Mouse (Mus musculus) right cerebral cortex, postnatal 10 days (tissue): ENCODE measurements around the gene Samd4.
A peak's percentile ranks its signal among the peaks of the same experiment; 100 is the strongest.

Experiments
- DNase-seq, 2 experiments: peaks; one replicate each; pipeline ENCODE4 v3.0.0; 2021; ENCODE audit warnings: low spot score in 2 of 2

Gene Samd4

GRCm38 (mm10) chr14:46908858-46909257, 26.2 kb downstream of the Samd4 start:
- DNase-seq, result no peak

GRCm38 (mm10) chr14:46912496-46912895, 29.8 kb downstream of the Samd4 start:
- DNase-seq, result no peak

GRCm38 (mm10) chr14:46914356-46914755, 31.7 kb downstream of the Samd4 start:
- no peak for DNase-seq

- DNase-seq, result no peak
Observed at GRCm38 (mm10) chr14:46915555-46915954, 32.9 kb downstream of the Samd4 start.

GRCm38 (mm10) chr14:46916581-46916980, 33.9 kb downstream of the Samd4 start:
- DNase-seq, result no peak

- DNase-seq, result no peak
Observed at GRCm38 (mm10) chr14:46917136-46917535, 34.5 kb downstream of the Samd4 start.

- no peak for DNase-seq
Observed at GRCm38 (mm10) chr14:46917581-46917980, 34.9 kb downstream of the Samd4 start.

DNA sequence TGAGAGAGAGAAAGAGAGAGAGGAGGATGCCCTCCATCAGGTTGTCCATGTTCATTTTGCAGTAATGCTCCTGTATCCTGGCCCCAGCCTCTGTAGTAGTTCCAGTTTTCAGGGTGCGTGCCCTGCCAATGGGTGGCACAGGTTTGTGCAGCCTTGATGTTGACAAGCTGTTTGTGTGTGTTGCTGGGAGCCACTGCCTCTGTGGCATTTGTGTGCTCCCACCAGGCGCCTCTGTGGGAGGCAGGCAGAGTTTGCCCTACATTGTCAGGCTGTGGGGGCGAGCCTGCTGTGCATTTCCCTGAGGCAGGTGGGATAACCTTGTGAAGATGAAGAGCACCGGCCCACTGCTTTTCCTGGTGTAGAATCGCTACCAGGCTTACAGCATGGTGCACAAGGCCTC, 37.8 kb downstream of the Samd4 start:
- DNase-seq, result no peak

GRCm38 (mm10) chr14:46921178-46921975, 38.7 kb downstream of the Samd4 start:
- no peak for DNase-seq

DNA sequence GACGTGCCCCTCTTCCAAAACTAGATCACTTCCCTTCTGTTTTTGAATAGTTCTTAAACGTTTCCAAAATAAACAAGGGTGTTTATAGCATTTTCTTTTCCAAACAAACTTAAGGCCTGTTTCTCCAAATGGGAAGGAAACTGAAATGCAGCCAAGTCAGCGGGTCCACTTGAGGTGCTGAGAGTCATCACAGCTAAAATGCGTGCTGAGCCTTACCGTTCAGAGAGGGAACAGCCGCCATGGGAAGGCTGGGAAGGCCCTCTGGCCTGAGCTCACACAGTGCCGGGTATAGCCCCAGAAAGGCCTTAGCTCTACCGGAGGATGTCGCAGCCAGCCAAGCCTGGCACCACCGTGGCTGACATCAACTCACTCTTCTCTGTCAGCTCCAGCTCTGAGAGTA, 41.3 kb downstream of the Samd4 start:
- peak in 1 of 2 experiments; percentile 29 for DNase-seq

DNA sequence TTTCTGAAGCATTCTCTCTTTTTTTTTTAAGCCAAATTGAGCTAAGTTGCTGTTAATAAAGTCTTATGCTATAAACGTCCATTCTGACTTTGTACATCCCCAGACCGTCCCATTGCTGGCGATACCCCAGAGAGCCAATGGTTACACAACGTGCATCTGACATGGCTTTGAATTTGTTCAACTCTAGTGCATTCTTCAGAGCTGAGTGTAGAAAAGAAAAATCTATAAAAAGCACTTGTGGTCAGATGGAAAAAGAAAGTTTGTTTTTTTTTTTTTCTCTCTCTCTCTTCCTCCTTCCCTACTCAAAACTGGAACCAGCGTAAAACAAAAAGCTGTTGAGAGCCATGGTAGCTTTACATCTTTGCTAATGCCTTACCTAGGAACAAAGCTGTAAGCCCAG, 41.8 kb downstream of the Samd4 start:
- DNase-seq, result no peak

DNA sequence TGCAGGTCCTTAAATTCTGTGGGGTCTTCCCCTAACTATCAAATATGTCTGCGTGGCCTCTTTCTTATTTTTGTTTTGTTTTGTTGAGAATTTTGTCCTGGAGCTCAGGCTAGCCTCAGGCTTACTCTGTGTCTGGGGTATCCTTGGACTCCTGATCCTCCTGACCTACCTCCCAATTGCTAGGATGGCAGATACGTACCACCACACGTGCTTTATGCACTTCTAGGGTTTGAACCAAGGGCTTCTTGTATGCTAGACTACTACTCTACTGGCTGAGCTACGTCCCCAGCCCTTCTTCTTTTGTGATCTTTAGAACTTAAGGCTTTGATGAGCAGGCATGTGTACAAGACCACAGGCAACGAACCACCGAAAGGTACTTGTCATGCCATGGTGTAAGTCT, 45.9 kb downstream of the Samd4 start:
- no peak for DNase-seq

GRCm38 (mm10) chr14:46932121-46932520, 49.5 kb downstream of the Samd4 start:
- DNase-seq, result no peak

GRCm38 (mm10) chr14:46932708-46933107, 50.1 kb downstream of the Samd4 start:
- no peak for DNase-seq

DNA sequence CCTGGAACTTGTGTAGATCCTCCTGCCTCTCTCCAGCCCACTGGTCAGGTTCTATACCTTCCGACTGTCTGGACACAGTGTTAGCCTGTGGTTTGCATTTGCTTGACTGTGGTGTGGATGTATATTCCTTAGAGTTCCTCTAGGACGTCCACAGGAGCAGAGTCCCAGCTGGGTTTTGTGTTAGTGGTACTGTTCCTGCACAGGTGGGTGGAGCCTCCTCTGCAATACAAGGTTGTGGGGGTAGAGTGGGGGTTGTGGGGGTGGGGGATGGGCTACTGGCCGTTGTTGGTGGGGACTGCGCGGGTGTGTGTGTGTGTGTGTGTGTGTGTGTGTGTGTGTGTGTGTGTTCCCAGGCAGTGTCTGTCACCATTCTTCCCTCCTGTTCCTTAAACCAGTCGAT, 58.4 kb downstream of the Samd4 start:
- DNase-seq, result no peak

- peak; percentile 87 to 94 for DNase-seq
Observed at GRCm38 (mm10) chr14:46941896-46942812, 59.5 kb downstream of the Samd4 start.

DNA sequence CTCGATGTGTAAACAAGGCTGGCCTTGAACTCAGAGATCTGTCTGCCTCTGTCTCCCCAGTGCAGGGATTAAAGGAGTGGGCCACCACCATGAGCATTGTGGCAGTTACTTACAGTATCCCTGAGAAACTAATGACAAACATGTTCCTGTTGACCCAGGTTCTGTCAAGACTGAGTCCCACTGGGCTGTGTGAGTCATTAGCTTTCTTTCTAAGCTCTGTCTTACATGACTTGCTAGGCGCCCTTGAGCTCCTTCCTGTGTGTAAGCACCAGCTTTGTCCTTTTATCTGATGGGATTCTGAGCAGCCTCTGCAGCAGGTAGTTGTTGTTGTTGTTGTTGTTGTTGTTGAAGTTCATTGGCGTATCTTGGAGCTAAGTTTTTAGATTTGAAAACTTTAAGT, 61.8 kb downstream of the Samd4 start:
- no peak for DNase-seq

DNA sequence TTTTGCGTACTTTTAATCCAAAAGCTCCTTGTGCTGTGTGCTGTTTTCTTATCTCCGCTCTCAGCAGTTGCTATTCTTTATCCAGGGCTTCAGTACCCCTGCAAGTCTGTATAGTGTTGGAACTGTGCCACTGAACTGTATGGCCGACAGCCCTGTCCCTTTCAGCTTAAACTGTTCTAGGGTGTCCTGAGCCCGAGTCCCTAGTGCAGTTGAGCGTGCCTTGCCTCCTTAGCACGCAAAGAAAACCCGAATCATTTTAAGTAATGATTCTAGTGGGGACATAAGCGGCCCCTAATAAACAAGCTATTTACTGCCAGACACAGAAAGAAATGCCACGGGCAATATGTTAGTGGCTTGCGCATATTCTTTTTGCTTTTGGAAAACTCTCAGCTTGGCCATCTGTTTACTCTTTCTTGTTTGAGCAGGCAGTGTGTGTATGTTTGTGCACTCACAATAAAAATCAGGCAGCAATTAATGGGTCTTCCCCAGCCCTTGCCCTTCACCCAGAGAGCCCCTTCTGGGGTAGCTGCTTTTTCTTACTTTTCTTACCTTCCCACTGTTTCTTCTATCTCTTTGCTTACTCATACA, 63.3 kb downstream of the Samd4 start:
- no peak for DNase-seq

- no peak for DNase-seq
Observed at GRCm38 (mm10) chr14:46947644-46948043, 65.0 kb downstream of the Samd4 start.

DNA sequence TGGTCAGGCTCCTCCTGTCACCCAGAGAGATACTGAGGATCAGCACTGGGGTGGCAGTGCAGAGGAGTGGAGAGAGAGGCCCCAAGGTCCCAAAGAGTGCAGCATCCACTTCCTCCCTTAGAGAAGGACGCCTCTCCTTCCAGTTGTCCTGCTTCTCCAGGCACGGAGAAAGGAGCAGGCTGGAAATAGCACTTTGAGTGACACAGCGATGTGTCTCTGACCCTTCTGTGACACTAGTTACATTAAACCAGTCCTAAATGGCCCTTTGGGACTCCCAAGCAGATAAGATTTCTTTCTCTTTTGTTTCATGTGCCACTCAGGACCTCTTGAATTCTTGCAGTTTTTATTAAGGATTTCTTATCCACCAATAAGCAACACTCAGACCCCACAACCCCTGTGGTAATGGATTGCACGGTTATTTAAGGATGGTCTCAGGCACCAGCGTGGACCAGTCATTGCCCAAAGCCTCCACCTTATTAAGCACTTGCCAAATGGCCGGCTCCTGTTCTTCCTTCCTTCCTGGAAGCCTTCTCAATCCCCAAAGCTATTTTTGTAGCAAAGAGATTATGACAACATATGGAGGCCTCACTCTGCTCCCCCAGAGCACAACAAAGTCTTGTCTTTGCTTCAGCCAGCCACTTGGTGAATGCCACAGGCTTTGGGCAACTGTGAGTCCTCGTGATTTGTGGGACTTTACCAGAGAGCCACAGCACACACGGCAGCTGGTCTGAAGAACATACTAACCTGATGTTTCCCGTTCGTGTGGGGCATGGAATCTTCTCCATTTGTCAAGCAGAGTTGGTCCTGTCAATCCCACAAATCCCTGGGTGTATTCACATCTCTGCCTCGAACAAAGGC, 68.1 kb downstream of the Samd4 start:
- no peak for DNase-seq

- DNase-seq, result no peak
Observed at GRCm38 (mm10) chr14:46952264-46952663, 69.6 kb downstream of the Samd4 start.
